Mouse (Mus musculus): ENCODE data around the gene Ttc29. TPM values are rescaled to one million over a fixed set of nuclear protein-coding genes. Genes with fewer than 3 reads are reported as not detected.

Ttc29 gene
- total and polyA plus RNA-seq, 3 experiments = 0.49 TPM; not detected in 2

- Histone ChIP-seq H3K27me3 (ENCODE audit: control insufficient read depth, insufficient read depth, low read length) (no peaks in the 10 kb centered on the region), H3K79me2 (replicated peaks; ENCODE audit: control insufficient read depth, insufficient read depth, low read length) (no peaks in the 10 kb centered on the region), H3K4me3 (no peak overlapping the region), H3K4me1 (ENCODE audit: control insufficient read depth, insufficient read depth, low read length) (no peaks in the 10 kb centered on the region), H3K9ac (ENCODE audit: low read depth, low read length) (no peak overlapping the region), H3K36me3 (ENCODE audit: control insufficient read depth, insufficient read depth, low read length) (no peaks in the 10 kb centered on the region), H3K27ac (no peak overlapping the region)
- 28% methylated on average over 3 of the region's 3 CpGs for WGBS
- TF ChIP-seq POLR2A (IDR thresholded peaks at IDR 0.05; ENCODE audit: insufficient read depth, low read depth, low read length) = no peak
- no peak for TF ChIP-seq EP300 (IDR thresholded peaks at IDR 0.05; ENCODE audit: insufficient read depth, low read depth, low read length)
- no peak for TF ChIP-seq CTCF (IDR thresholded peaks at IDR 0.05)
- no peak for DNase-seq
- intact Hi-C loops (cut with DNase I) = no loop called here
Observed at GRCm38 (mm10) chr8:78210424-78210823, 2.7 kb upstream of the Ttc29 start.

- H3K79me2 ChIP-seq (replicated peaks; ENCODE audit: control insufficient read depth, insufficient read depth, low read length) = no peaks in the 10 kb centered on the region
- H3K36me3 ChIP-seq (ENCODE audit: control insufficient read depth, insufficient read depth, low read length) = no peaks in the 10 kb centered on the region
- no peaks in the 10 kb centered on the region for H3K27me3 ChIP-seq (ENCODE audit: control insufficient read depth, insufficient read depth, low read length)
- H3K9ac ChIP-seq (ENCODE audit: low read depth, low read length) = no peak overlapping the region
- no peak overlapping the region for H3K4me3 ChIP-seq
- no peak for TF ChIP-seq EP300 (IDR thresholded peaks at IDR 0.05; ENCODE audit: insufficient read depth, low read depth, low read length)
- no peak for TF ChIP-seq CTCF (IDR thresholded peaks at IDR 0.05)
- TF ChIP-seq POLR2A (IDR thresholded peaks at IDR 0.05; ENCODE audit: insufficient read depth, low read depth, low read length) = no peak
- no peak overlapping the region for H3K27ac ChIP-seq
- H3K4me1 ChIP-seq (ENCODE audit: control insufficient read depth, insufficient read depth, low read length) = no peaks in the 10 kb centered on the region
- WGBS = 45% methylated on average over 3 of the region's 3 CpGs
- DNase-seq = no peak
- intact Hi-C loops (cut with DNase I) = no loop called here
Observed at GRCm38 (mm10) chr8:78214645-78215044, 1.5 kb downstream of the Ttc29 start.

GRCm38 (mm10) chr8:78226087-78226486 lies 13.0 kb downstream of the Ttc29 start:
- H3K79me2 ChIP-seq (replicated peaks; ENCODE audit: control insufficient read depth, insufficient read depth, low read length) = no peaks in the 10 kb centered on the region
- no peak overlapping the region for H3K9ac ChIP-seq (ENCODE audit: low read depth, low read length)
- TF ChIP-seq POLR2A (IDR thresholded peaks at IDR 0.05; ENCODE audit: insufficient read depth, low read depth, low read length) (no peak), CTCF (IDR thresholded peaks at IDR 0.05) (no peak), EP300 (IDR thresholded peaks at IDR 0.05; ENCODE audit: insufficient read depth, low read depth, low read length) (no peak)
- intact Hi-C loops (cut with DNase I) = no loop called here
- WGBS = 73% methylated on average over 4 of the region's 4 CpGs
- H3K36me3 ChIP-seq (ENCODE audit: control insufficient read depth, insufficient read depth, low read length) = no peaks in the 10 kb centered on the region
- no peaks in the 10 kb centered on the region for H3K4me1 ChIP-seq (ENCODE audit: control insufficient read depth, insufficient read depth, low read length)
- no peak overlapping the region for H3K4me3 ChIP-seq
- H3K27me3 ChIP-seq (ENCODE audit: control insufficient read depth, insufficient read depth, low read length) = no peaks in the 10 kb centered on the region
- no peak for DNase-seq
- no peak overlapping the region for H3K27ac ChIP-seq

- TF ChIP-seq EP300 (IDR thresholded peaks at IDR 0.05; ENCODE audit: insufficient read depth, low read depth, low read length) (no peak), POLR2A (IDR thresholded peaks at IDR 0.05; ENCODE audit: insufficient read depth, low read depth, low read length) (no peak), CTCF (IDR thresholded peaks at IDR 0.05) (no peak)
- no peaks in the 10 kb centered on the region for H3K4me1 ChIP-seq (ENCODE audit: control insufficient read depth, insufficient read depth, low read length)
- H3K36me3 ChIP-seq (ENCODE audit: control insufficient read depth, insufficient read depth, low read length) = no peaks in the 10 kb centered on the region
- intact Hi-C loops (cut with DNase I) = loop anchor here (10.0 kb wide), 1 partner anchor 514 kb away; no protein-coding TSS in a partner anchor
- no peak overlapping the region for H3K9ac ChIP-seq (ENCODE audit: low read depth, low read length)
- no peak for DNase-seq
- 78% methylated on average over 2 of the region's 2 CpGs for WGBS
- no peaks in the 10 kb centered on the region for H3K27me3 ChIP-seq (ENCODE audit: control insufficient read depth, insufficient read depth, low read length)
- H3K4me3 ChIP-seq = no peak overlapping the region
- H3K79me2 ChIP-seq (replicated peaks; ENCODE audit: control insufficient read depth, insufficient read depth, low read length) = no peaks in the 10 kb centered on the region
- no peak overlapping the region for H3K27ac ChIP-seq
Observed at GRCm38 (mm10) chr8:78230721-78231120, 17.6 kb downstream of the Ttc29 start.

DNA sequence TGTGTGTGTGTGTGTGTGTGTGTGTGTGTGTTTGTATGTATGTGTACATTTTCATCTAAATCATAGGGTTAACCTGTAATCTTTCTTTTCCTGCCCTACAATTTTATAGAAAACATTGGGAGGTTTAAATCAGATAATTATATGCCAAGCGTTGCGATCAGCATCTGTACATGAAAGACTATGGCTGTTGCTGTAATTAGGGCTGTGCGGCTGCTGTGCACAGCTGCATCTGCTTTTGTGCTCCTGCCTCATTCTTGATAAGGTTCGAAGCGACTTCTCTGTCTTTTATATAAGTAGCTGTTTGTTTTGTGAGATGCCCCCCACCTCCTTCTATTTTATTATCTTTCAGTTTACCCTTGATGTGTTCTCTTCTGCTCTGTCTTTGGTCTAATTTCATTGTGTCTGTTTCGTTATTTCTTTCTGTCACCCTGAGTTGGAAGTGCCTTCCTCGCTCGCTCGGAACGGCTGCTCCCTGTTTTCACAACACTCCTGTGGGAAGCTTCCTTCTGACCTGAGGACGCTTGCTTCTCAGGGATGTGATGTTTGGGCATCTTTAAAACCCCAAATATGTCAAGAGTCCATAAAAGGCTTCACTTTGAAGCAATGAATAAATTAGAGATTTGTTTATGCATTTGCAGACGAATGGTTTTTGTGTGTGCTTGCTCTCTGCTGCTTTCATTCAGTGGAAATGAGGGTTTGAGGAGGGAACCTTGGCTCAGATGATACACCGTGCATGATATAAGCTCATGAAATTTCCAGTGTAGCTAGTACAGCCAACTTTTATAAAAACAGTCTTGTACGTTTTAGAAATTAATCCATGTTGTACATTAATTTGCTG lies 20.0 kb downstream of the Ttc29 start:
- H3K36me3 ChIP-seq (ENCODE audit: control insufficient read depth, insufficient read depth, low read length) = no peaks in the 10 kb centered on the region
- H3K27ac ChIP-seq = no peak overlapping the region
- H3K4me3 ChIP-seq = no peak overlapping the region
- H3K27me3 ChIP-seq (ENCODE audit: control insufficient read depth, insufficient read depth, low read length) = no peaks in the 10 kb centered on the region
- H3K79me2 ChIP-seq (replicated peaks; ENCODE audit: control insufficient read depth, insufficient read depth, low read length) = no peaks in the 10 kb centered on the region
- no peak overlapping the region for H3K9ac ChIP-seq (ENCODE audit: low read depth, low read length)
- WGBS = 54% methylated on average over 14 of the region's 14 CpGs
- no peak for TF ChIP-seq POLR2A (IDR thresholded peaks at IDR 0.05; ENCODE audit: insufficient read depth, low read depth, low read length)
- no peak for TF ChIP-seq CTCF (IDR thresholded peaks at IDR 0.05)
- TF ChIP-seq EP300 (IDR thresholded peaks at IDR 0.05; ENCODE audit: insufficient read depth, low read depth, low read length) = no peak
- intact Hi-C loops (cut with DNase I) = loop anchor here (10.0 kb wide), 1 partner anchor 512 kb away; no protein-coding TSS in a partner anchor
- DNase-seq = no peak
- no peaks in the 10 kb centered on the region for H3K4me1 ChIP-seq (ENCODE audit: control insufficient read depth, insufficient read depth, low read length)

DNA sequence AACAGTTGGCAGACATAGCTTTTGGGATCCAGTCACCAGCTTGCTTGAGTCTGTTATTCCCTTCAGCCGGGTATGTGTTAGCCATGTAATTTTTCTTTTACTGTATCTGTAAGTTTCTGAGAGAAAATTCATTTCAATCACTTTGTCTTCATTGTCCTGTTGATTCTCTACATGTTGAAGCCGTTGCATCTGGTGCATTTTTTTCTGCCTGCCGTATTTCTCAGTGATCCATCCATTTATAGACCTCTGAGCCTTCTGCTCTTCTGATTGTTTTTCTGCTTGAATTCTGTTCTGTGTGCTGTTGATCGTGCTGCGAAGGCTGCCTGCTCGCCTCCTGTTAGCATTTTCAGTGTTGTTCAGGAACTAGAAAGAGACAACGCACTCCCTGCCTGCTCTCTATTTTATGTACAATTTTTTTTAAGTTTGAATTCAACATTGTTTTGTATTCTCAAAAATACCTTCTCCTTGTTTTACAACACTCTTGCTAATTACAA lies 20.7 kb downstream of the Ttc29 start:
- H3K36me3 ChIP-seq (ENCODE audit: control insufficient read depth, insufficient read depth, low read length) = no peaks in the 10 kb centered on the region

More for the DNA sequence above, 20.7 kb downstream of the Ttc29 start:
- H3K4me3 ChIP-seq = no peak overlapping the region
- H3K4me1 ChIP-seq (ENCODE audit: control insufficient read depth, insufficient read depth, low read length) = no peaks in the 10 kb centered on the region
- H3K79me2 ChIP-seq (replicated peaks; ENCODE audit: control insufficient read depth, insufficient read depth, low read length) = no peaks in the 10 kb centered on the region
- no peak overlapping the region for H3K9ac ChIP-seq (ENCODE audit: low read depth, low read length)
- 74% methylated on average over 7 of the region's 7 CpGs for WGBS
- H3K27me3 ChIP-seq (ENCODE audit: control insufficient read depth, insufficient read depth, low read length) = no peaks in the 10 kb centered on the region
- H3K27ac ChIP-seq = no peak overlapping the region
- DNase-seq = no peak
- intact Hi-C loops (cut with DNase I) = loop anchor here (10.0 kb wide), 1 partner anchor 511 kb away; no protein-coding TSS in a partner anchor
- no peak for TF ChIP-seq EP300 (IDR thresholded peaks at IDR 0.05; ENCODE audit: insufficient read depth, low read depth, low read length)
- TF ChIP-seq CTCF (IDR thresholded peaks at IDR 0.05) = no peak
- no peak for TF ChIP-seq POLR2A (IDR thresholded peaks at IDR 0.05; ENCODE audit: insufficient read depth, low read depth, low read length)
